In genomic region chr5:76413886-76414285, GRCm38 (mm10) we compare ENCODE assay signal across 14 mouse cellular contexts. TPM values are rescaled to one million over a fixed set of nuclear protein-coding genes. Genes with fewer than 3 reads are reported as not detected.
A peak's percentile ranks its signal among the peaks of the same experiment; 100 is the strongest.
DNase-seq lines count a peak whose midpoint lies in the region; TF ChIP-seq lines count a peak whose summit lies in the region.
"Had no signal": no experiment of that assay in that cellular context is flagged by ENCODE, and none has a peak within 500 bp of the region (broad histone marks: within the 10 kb centered on the region; RNA-seq: fewer than 3 reads in every experiment).

No protein-coding gene starts in this region.

- no peaks in the 10 kb centered on the region for H3K36me3 ChIP-seq in ES-E14 (ENCODE audit: control insufficient read depth, insufficient read depth, low read length, poor library complexity, severe bottlenecking)
- H3K36me3 ChIP-seq: embryonic facial prominence, embryonic 13.5 days; G1E; heart, embryonic 15.5 days; liver, embryonic 15.5 days had no signal

- no peaks in the 10 kb centered on the region for H3K9me3 ChIP-seq in ES-E14 (ENCODE audit: control insufficient read depth, insufficient read depth, low read depth, low read length)
- H3K9me3 ChIP-seq: embryonic facial prominence, embryonic 13.5 days; G1E; heart, embryonic 15.5 days; liver, embryonic 15.5 days had no signal

- intact Hi-C loops in left cerebral cortex, postnatal 4 days (cut with DNase I), result loop anchor here (10.0 kb wide), 1 partner anchor 549 kb away; no protein-coding TSS in a partner anchor

- peaks cover 0 to 2% of the 10 kb centered on the region in 2 experiments; a peak in 1 of 4 replicates for H3K4me1 ChIP-seq in ES-E14 (ENCODE audit: control insufficient read depth in 2 of 2, insufficient read depth in 2 of 2, low read length in 2 of 2, poor library complexity in 1 of 2)
- H3K4me1 ChIP-seq: heart, embryonic 15.5 days; liver, embryonic 15.5 days had no signal

- no peak overlapping the region for H3K9ac ChIP-seq in ES-E14 (ENCODE audit: insufficient read depth, low read depth, low read length, poor library complexity, severe bottlenecking)
- H3K9ac ChIP-seq: embryonic facial prominence, embryonic 13.5 days; heart, embryonic 15.5 days; liver, embryonic 15.5 days had no signal

- H3K4me3 ChIP-seq in ES-E14 (ENCODE audit: insufficient read depth in 1 of 2, low read depth in 1 of 2, low read length in 2 of 2, poor library complexity in 1 of 2, severe bottlenecking in 1 of 2), result no peak overlapping the region
- H3K4me3 ChIP-seq: embryonic facial prominence, embryonic 13.5 days; heart, embryonic 15.5 days; liver, embryonic 15.5 days had no signal

- DNase-seq in embryo, embryonic 11 days, result peak; percentile 17
- DNase-seq in embryo, embryonic 9.5 days (ENCODE audit: extremely low spot score), result no peak
- peak; percentile 5 to 6 for DNase-seq in kidney, postnatal 36 days
- DNase-seq in kidney, postnatal 10 days, result no peak
- peak; percentile 9 for DNase-seq in ES-E14 (ENCODE audit: low read depth, low spot score)
- DNase-seq in lung, postnatal 10 days, result peak; percentile 10
- no peak for DNase-seq in right cerebral cortex, postnatal 36 days (ENCODE audit: low spot score in 2 of 2)
- no peak for DNase-seq in left cerebral cortex, postnatal 4 days

- in situ Hi-C loops in ES-E14 (cut with MboI; ENCODE audit: low sequenced_read_pairs in 2 of 2, unreplicated experiment in 2 of 2), result no loop called here

- no peak overlapping the region for H3K27ac ChIP-seq in ES-E14 (ENCODE audit: insufficient read depth, low read depth, low read length, poor library complexity, severe bottlenecking)
- H3K27ac ChIP-seq: embryonic facial prominence, embryonic 13.5 days; heart, embryonic 15.5 days; liver, embryonic 15.5 days had no signal

TF ChIP-seq in ES-E14, 5 proteins besides CTCF, POLR2A, EP300 and RAD21:
- TF ChIP-seq ZC3H11A (IDR thresholded peaks at IDR 0.05; ENCODE audit: borderline replicate concordance, low read depth, low read length), result no peak
- no peak for TF ChIP-seq CHD2 (IDR thresholded peaks at IDR 0.05; ENCODE audit: low read depth, low read length)
- TF ChIP-seq ZNF384 (IDR thresholded peaks at IDR 0.05; ENCODE audit: low read depth, low read length), result no peak
- no peak for TF ChIP-seq HCFC1 (IDR thresholded peaks at IDR 0.05; ENCODE audit: borderline replicate concordance, insufficient read depth, low read length)
- TF ChIP-seq MAFK (IDR thresholded peaks at IDR 0.05; ENCODE audit: insufficient read depth, low read depth, low read length), result no peak
TF ChIP-seq in ES-E14: peak in this region for 0.

RNA-seq across cellular contexts. Expression of gene Nmu, which starts 50.3 kb away (rescaled TPM):
- 0.54 and 0.79 TPM in 2 replicates for total RNA-seq in ES-E14 (2012; rRNA removed)
- not detected for total RNA-seq in left cerebral cortex, postnatal 4 days (2021)
- total RNA-seq: adrenal gland, postnatal 4 days; G1E; layer of hippocampus, postnatal 10 days had no signal

Comparison
In these comparisons a context has a peak if more than half of its experiments do, and no peak if none do; other contexts are left out.
1. DNase-seq: peak in embryo, embryonic 11 days (single experiment), kidney, postnatal 36 days (2 of 2), ES-E14 (single experiment) and lung, postnatal 10 days (single experiment); none in embryo, embryonic 9.5 days (single experiment), kidney, postnatal 10 days (single experiment), right cerebral cortex, postnatal 36 days (0 of 2) and left cerebral cortex, postnatal 4 days (single experiment).